ENCODE assay signal across 9 mouse cellular contexts in genomic region chr2:167373266-167373665, GRCm38 (mm10). TPM values are rescaled to one million over a fixed set of nuclear protein-coding genes. Genes with fewer than 3 reads are reported as not detected.
DNase-seq lines count a peak whose midpoint lies in the region; ATAC-seq lines count a peak whose summit lies in the region.
"Had no signal": no experiment of that assay in that cellular context is flagged by ENCODE, and none has a peak within 500 bp of the region (broad histone marks: within the 10 kb centered on the region; RNA-seq: fewer than 3 reads in every experiment).

No protein-coding gene starts in this region.

- WGBS in hindbrain, embryonic 14.5 days = 77% methylated on average over 5 of the region's 5 CpGs
- WGBS in hindbrain, embryonic 13.5 days = 79% methylated on average over 5 of the region's 5 CpGs
- WGBS in forebrain, embryonic 13.5 days = 71% methylated on average over 5 of the region's 5 CpGs

- H3K9me3 ChIP-seq in hindbrain, embryonic 14.5 days (ENCODE audit: control insufficient read depth, low read length) = no peaks in the 10 kb centered on the region
- H3K9me3 ChIP-seq in hindbrain, embryonic 13.5 days = no peaks in the 10 kb centered on the region
- no peaks in the 10 kb centered on the region for H3K9me3 ChIP-seq in forebrain, embryonic 13.5 days (replicated peaks)
- H3K9me3 ChIP-seq: limb, embryonic 12.5 days had no signal

- no peak overlapping the region for H3K4me3 ChIP-seq in hindbrain, embryonic 14.5 days (replicated peaks; ENCODE audit: low read length)
- no peak overlapping the region for H3K4me3 ChIP-seq in hindbrain, embryonic 13.5 days
- no peak overlapping the region for H3K4me3 ChIP-seq in forebrain, embryonic 13.5 days
- H3K4me3 ChIP-seq: limb, embryonic 12.5 days had no signal

- no peak overlapping the region for H3K27ac ChIP-seq in hindbrain, embryonic 14.5 days
- H3K27ac ChIP-seq in hindbrain, embryonic 13.5 days = no peak overlapping the region
- H3K27ac ChIP-seq in forebrain, embryonic 13.5 days = no peak overlapping the region
- H3K27ac ChIP-seq: limb, embryonic 12.5 days had no signal

- H3K9ac ChIP-seq in hindbrain, embryonic 14.5 days = no peak overlapping the region
- no peak overlapping the region for H3K9ac ChIP-seq in hindbrain, embryonic 13.5 days
- H3K9ac ChIP-seq in forebrain, embryonic 13.5 days = no peak overlapping the region
- H3K9ac ChIP-seq: limb, embryonic 12.5 days had no signal

- intact Hi-C loops in heart, postnatal 14 days (cut with DNase I) = no loop called here

- DNase-seq in hindbrain, embryonic 14.5 days (ENCODE audit: low spot score) = peak; percentile 35
- peak; percentile 95 for DNase-seq in MN1 (ENCODE audit: low spot score)
- peak; percentile 94 for DNase-seq in cerebellum, adult 9-11 months
- peak; percentile 64 to 80 for DNase-seq in heart, postnatal 14 days
- peak; percentile 77 for DNase-seq in skeletal muscle tissue, adult 2 months (ENCODE audit: low read depth, low spot score)
- DNase-seq in c-Kit-positive CD71-positive TER-119-positive erythroid progenitor cells, embryonic 14.5 days (ENCODE audit: low spot score) = no peak

- no peaks in the 10 kb centered on the region for H3K36me3 ChIP-seq in hindbrain, embryonic 14.5 days (replicated peaks; ENCODE audit: control insufficient read depth, insufficient read depth)
- H3K36me3 ChIP-seq in hindbrain, embryonic 13.5 days = no peaks in the 10 kb centered on the region
- no peaks in the 10 kb centered on the region for H3K36me3 ChIP-seq in forebrain, embryonic 13.5 days (ENCODE audit: poor library complexity, severe bottlenecking)
- H3K36me3 ChIP-seq: limb, embryonic 12.5 days had no signal

- no peaks in the 10 kb centered on the region for H3K4me1 ChIP-seq in hindbrain, embryonic 14.5 days (replicated peaks; ENCODE audit: control insufficient read depth, insufficient read depth, low read length)
- H3K4me1 ChIP-seq in hindbrain, embryonic 13.5 days (replicated peaks) = 0 out of 2 replicates have a peak, but pooled peaks cover 5% of the 10 kb centered on the region
- H3K4me1 ChIP-seq in forebrain, embryonic 13.5 days = 0 out of 2 replicates have a peak, but pooled peaks cover 6% of the 10 kb centered on the region
- H3K4me1 ChIP-seq: limb, embryonic 12.5 days had no signal

- no peaks in the 10 kb centered on the region for H3K27me3 ChIP-seq in hindbrain, embryonic 14.5 days (ENCODE audit: control insufficient read depth, insufficient read depth, low read length)
- no peaks in the 10 kb centered on the region for H3K27me3 ChIP-seq in hindbrain, embryonic 13.5 days
- H3K27me3 ChIP-seq in forebrain, embryonic 13.5 days = no peaks in the 10 kb centered on the region
- H3K27me3 ChIP-seq: limb, embryonic 12.5 days had no signal

- no peak overlapping the region for H3K4me2 ChIP-seq in hindbrain, embryonic 14.5 days (replicated peaks)
- H3K4me2 ChIP-seq in hindbrain, embryonic 13.5 days = no peak overlapping the region
- H3K4me2 ChIP-seq in forebrain, embryonic 13.5 days = no peak overlapping the region
- H3K4me2 ChIP-seq: limb, embryonic 12.5 days had no signal

- ATAC-seq in hindbrain, embryonic 14.5 days (ENCODE audit: low FRiP score) = no peak
- ATAC-seq in hindbrain, embryonic 13.5 days (ENCODE audit: low FRiP score) = no peak
- ATAC-seq in forebrain, embryonic 13.5 days = no peak

RNA-seq across cellular contexts. Expression of gene B4galt5, which starts 24.3 kb away (rescaled TPM):
- 24.7 and 33.3 TPM in 2 replicates for polyA plus RNA-seq in hindbrain, embryonic 14.5 days (2014; fragmentation: Nextera tagmentation; extraction: Ambion mirVana)
- 12.3 and 12.5 TPM in 2 replicates for polyA plus RNA-seq in hindbrain, embryonic 13.5 days (2015; fragmentation: Nextera tagmentation; extraction: Ambion mirVana)
- 10 to 100 TPM; 18.5 to 19.8 TPM for total RNA-seq in heart, postnatal 14 days (2021)
- polyA plus RNA-seq in forebrain, embryonic 13.5 days (2015; fragmentation: Nextera tagmentation; extraction: Ambion mirVana) = 9.1 and 9.2 TPM in 2 replicates

RNA-seq across cellular contexts. Expression of gene Slc9a8, which starts 48.2 kb away (rescaled TPM):
- polyA plus RNA-seq in hindbrain, embryonic 14.5 days (2014; fragmentation: Nextera tagmentation; extraction: Ambion mirVana) = 17.9 and 22.6 TPM in 2 replicates
- 21.2 and 22.7 TPM in 2 replicates for polyA plus RNA-seq in hindbrain, embryonic 13.5 days (2015; fragmentation: Nextera tagmentation; extraction: Ambion mirVana)
- total RNA-seq in heart, postnatal 14 days (2021) = 10 to 100 TPM; 23.0 to 25.2 TPM
- 19.5 and 21.1 TPM in 2 replicates for polyA plus RNA-seq in forebrain, embryonic 13.5 days (2015; fragmentation: Nextera tagmentation; extraction: Ambion mirVana)
